Mouse (Mus musculus): ENCODE results near the gene Tmem170b.

The Tmem170b gene

DNA sequence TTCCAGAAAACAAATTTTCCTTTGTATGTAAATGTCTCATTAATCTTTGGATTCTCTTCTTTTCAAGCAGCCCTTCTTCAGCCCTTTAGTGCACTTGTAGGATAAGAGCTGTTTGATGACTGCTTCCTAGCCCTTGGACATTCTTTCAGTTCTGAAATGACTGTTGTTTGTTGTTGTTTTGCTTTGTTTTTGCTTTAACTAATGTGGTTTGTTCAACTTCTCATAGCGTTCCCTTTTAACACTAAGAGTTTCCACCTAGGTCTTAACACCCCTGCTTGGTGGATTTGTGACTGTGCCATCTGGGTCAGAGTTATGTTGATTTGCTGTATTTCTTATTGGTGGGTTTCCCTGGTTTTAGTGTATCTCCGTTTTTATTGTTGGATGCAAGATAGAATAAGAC lies 8.8 kb downstream of the Tmem170b start:
- no peak for DNase-seq (ENCODE audit: low spot score)

DNA sequence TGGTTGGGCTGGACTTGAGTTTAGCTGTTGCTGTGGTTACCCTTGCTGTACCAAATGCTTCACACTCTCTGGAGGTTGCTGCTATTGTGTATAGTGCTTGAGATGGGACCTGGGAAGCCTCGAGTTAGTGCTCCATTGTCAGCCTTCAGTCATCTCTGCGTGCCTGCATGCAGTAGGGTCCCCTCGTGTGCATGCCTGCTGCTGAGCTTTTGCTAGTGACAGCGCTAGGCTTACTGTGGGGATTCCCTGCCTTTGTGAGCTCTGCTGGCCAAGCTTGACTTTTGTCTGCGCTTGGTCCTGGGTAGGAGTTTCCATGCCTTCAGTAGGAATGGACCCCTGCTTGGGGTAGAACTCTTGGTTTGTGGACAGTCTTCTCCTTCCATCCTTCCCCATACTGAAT lies 9.3 kb downstream of the Tmem170b start:
- no peak for DNase-seq (ENCODE audit: low spot score)

DNA sequence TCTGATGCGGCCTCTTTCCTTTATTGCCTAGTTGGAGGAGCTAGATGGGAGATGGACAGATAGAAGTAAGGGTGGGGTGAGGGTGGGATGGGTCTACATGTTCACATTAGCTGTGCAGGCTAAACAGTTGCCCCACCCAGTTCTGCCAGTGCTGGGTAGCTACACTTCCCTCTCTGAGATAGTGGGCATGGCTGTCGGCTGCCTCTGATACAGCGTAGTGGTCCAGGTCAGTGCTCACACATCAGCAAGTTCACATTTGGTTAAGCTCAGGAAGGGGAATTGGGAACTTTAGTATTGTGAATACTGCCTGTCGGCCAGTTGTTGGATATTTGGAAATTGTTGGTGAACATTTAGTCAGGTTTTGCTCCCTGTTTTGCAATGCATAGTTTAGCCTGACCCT lies 13.8 kb downstream of the Tmem170b start:
- DNase-seq (ENCODE audit: low spot score), result no peak

DNA sequence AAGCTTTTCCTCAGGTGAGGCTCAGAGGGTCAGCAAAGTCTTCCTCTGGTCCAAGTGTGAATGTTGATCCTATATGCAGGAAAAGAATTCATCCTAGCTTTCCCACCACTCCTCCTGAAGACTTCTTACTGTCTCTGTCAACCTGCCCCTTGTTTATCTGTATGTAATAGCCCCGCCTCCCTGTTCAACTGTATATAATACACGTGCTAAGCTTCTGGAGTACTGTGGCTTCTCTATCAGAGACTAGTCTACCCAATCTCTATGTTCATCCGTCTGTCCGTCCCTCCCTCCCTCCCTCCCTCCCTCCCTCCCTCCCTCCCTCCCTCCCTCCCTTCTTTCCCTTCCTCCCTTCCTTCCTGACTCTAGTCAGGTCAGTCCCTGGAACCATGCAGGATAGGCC lies 14.4 kb downstream of the Tmem170b start:
- no peak for DNase-seq (ENCODE audit: low spot score)

DNA sequence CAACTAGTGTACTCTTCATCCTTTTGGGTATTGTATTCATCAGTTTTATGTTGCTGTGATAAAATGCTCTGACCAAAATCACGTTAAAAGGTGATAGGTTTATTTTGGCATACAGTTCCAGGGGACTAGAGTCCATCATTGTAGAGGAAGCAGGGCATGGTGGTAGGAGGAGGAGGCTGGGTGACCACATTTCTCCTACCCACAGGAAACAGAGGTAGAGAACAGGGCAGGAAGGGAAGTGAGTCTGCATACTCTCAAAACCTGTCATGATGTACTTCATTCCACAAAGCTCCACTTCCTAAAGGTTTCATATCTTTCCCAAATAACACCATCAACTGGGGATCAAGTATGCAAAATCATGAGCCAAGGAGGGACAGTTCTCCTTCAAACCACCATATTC lies 18.4 kb downstream of the Tmem170b start:
- DNase-seq (ENCODE audit: low spot score), result no peak

DNA sequence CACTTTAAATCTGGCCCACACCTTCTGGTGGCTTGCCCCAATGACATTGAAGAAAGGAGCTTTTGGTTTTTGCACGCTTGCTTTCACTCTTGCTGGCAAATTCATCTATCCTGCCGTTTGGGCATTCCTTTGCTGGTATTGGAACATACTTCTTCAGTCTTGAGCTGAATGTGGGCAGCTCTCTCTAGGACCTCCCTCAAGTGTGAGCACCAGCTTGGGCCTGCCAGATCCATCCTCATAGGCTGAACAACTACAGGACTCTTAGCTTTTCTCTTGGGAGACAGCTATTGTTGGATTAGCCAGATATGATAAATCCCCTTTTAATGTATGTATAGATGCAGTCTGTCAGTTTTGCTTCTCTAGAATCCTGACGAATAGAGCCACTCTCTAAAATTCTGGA lies 19.5 kb downstream of the Tmem170b start:
- no peak for DNase-seq (ENCODE audit: low spot score)

DNA sequence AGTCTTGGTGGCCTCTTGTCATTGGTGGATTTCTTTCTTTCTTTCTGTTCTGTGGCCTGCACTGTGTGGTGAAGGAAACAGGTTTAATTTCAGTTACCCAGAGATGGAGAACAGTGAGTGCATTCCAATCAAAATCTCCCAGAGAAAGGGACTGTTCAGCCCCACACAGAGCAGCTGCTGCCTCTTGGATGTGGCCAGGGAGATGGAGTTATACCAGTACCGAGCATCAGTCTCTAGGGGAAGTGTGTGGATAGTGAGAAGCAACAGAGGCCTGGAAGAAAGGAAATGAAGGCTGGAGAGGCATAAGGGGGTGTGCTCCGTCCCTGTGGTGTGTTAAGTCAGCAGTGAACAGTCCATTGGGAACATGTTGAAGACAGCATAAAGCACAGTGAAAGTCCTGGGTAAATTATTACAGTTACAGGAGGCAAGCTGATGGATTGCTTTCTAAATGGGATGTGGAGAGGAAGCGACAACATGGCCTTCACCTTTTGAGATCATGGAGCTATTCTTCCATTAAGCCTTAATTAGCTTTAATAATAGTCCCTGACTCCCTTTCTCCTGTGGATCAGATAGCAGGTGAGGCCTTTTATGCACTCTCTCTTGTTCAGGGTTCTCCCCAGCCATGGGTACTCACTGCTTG lies 21.7 kb downstream of the Tmem170b start:
- DNase-seq (ENCODE audit: low spot score), result no peak

DNA sequence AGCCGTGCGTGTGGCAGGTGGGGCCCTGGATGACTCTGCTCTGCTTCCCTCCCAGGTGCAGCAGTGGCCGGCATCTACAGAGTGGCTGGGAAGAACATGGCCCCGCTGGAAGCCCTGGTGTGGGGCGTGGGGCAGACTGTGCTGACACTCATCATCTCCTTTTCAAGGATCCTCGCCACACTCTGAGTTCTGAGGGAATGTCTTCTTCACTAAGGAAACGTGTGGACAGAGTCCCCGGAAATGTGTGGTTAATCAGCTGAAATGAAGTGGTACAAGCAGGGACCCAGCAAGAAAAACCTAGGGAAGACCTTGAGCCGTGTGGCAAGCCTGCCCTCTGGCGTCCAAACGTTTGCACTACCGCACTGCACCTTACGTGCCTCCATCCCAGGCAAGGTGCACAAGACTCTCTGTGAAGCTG lies 28.7 kb downstream of the Tmem170b start:
- peak; percentile 76 for DNase-seq (ENCODE audit: low spot score)

DNA sequence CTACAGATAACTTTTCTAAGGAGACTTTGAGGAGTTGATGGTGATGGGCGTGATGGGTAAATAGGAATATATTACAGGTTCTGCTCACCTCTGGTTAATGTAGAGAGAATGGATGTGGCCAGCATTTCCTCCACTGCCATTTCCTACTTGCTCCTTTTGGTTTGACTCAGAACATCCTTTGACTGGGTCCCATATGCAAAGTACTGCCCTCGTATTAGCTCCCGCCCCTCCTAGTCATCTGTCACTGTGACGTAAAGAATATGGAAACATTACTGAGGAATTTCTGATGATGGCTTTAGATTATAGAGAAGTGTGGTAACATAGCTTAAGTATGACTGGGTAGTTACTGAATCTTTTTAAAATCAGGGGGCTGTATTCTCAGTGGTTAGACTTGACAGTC lies 32.4 kb downstream of the Tmem170b start:
- no peak for DNase-seq (ENCODE audit: low spot score)

DNA sequence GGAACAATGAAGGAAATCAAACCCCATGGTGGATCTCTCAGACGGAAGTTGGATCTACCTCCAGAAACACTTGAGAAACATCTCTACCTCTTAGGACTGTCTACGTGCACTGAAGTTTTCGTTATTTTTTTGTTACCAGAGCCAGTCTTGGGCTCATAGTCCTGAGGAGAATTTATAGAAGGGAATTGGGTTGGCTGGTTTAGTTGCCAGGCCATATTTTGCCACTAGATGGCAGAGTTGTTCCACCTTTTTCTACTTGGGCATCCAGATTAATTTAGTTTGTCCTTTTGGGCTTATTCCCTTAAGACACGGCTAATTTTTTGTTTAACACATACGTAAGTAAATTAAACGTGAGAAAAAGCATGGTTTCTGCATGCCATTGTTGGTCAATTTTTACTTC lies 37.1 kb downstream of the Tmem170b start:
- DNase-seq (ENCODE audit: low spot score), result peak; percentile 64

DNA sequence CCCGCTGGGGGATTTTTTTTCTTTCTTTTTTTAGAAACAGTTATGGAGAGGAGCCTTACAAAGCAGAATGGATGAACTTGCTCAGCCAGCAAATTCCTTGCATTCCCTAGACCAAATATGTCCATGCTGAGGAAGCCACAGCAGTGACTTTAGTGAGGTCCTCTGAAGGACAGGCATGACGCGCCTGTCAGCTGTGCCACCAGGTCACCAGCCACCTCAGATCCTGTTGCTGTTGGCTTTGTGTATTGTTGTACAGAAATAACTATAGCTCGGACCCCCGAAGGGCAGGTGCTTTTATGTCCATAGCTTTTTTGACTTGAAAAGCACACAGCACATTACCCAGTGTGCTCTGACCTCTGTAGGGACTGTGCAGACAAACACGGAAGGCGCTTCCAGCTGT lies 38.1 kb downstream of the Tmem170b start:
- DNase-seq (ENCODE audit: low spot score), result no peak

DNA sequence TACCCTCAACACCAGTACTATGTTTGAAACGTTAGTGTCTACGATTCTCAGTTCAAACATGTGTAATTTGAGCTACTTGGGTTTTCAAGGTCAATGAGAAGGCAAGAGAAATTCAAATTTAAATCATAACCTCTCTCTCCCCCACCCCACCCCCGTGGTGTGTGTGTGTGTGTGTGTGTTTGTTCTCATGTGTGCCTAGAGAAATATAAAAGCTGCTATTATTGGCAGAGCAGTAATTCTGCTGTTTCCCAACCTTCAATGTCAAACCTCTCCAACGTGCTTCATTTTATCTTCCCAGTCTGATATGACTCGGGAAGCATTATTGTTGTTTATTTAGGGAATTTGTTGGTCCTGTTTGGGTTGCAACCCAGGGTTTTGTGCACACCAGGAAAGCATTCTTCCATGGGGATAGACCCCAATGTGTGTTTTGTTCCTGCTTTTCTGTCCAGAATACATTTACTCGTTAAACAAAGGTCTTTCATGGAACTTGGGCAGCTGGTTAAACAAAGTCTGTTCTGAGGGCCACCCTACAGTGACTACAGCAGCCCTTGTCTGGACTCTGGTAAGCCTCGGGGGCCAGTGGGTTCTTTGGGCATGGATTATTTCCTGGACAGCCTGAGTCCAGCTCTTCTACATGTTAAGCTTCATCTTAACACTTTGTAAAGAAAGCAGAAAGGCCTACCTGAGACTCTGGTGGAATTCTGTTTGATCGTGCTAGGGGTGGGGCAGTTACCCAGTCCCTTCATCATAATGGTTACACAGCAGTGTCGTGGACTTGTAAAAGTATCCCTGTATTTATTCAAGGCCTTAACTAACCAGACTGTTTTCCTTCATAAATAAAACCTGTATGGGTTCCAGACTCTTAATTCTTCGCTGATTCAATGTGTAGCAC lies 39.1 kb downstream of the Tmem170b start:
- no peak for DNase-seq (ENCODE audit: low spot score)

DNA sequence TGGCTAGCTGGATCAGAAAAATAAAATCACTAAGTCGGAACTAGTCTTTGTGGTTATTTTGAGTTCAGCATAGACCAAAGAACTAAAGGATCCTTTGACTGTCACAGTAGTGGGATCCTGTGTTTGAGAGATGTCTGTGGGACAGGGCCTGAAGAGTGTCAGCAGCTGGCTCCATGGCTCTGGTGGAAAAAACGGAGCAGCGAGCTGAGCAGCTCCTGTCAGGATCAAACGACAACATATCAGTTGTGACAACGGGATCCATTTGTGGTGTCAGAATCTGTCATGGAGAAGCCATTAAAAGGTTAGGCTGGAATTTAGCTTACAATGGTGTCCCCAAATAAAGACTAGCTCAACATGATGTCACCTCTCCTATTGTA lies 39.8 kb downstream of the Tmem170b start:
- DNase-seq (ENCODE audit: low spot score), result no peak

DNA sequence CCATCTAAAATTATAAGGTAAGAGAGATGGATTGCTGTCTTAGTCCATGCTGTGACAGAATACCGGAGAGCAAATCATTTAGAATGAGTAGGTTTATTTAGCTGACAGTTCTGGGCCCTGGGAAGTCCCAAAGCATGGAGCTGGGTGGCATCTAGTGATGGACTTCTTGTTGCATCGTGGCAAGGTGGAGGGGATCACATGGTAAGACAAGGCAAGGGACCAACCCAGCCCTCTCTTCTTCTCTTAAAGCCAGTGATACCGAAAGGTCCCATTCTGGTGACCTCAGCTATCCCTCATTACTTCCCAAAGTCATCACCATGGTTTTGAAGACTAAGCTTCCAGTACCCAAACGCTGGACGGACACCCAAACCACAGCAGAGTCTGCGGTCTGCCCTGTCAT lies 42.3 kb downstream of the Tmem170b start:
- DNase-seq (ENCODE audit: low spot score), result no peak

DNA sequence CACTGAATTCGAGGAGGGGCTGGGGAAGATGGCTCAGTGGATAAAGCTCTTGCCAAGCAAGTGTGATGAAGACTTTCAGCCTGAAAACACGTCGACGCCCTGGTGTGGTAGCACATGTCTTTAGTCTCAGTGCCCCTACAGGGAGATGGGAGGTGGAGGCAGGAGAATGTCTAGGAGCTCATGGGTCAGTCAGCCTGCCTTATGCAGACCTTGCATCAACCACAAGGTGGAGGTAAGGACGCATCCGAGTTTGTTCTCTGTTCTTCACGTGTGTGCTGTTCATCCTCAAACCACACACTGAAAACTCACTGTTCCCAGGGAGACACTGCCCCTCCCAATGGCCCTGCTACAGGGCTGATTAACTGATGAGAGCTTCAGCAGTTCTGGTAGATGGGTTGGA lies 45.0 kb downstream of the Tmem170b start:
- DNase-seq (ENCODE audit: low spot score), result no peak

DNA sequence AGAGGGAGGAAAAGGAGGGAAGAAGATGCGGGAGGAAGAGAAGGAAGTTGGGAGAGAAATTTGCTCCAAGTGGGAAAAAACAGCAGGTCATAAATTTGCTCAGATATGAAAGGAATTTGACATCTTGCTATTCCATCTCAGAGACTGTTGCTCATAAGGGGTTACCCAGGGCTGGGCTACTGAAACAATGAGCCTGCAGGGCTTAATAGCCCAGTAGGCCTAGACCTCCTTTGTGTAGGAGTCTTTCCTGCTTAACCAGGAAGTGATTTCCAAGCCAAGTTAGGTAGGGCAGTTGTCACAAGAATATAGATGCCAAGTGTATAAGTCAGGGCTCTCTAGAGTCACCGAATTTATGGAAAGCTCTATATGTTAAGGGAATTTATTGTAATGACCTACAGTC lies 48.1 kb downstream of the Tmem170b start:
- no peak for DNase-seq (ENCODE audit: low spot score)

DNA sequence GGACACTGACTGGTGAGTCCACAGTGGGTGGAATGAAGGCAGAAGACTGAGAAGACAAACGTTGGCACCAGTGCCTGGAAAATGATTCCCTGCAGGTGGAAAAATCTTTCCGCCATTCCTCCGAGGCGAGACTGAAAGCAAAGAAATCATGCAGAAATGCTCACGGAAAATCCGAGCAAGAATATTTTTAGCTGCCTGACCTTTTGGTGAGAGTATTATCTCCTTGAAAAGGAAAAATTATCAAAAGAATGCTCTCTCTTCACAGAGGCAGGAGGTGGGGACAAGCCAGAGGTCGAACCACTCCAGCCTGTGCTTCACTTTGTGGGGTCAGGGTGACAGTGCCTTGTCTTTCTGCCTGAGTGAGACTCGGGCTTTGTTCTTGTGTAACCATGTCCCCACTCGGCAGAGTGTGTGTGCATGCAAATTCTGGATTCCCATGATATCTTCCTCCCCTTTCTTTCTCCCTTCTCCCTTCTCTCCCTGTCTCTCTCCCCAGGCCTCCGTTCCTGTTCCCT lies 49.9 kb downstream of the Tmem170b start:
- no peak for DNase-seq (ENCODE audit: low spot score)

DNA sequence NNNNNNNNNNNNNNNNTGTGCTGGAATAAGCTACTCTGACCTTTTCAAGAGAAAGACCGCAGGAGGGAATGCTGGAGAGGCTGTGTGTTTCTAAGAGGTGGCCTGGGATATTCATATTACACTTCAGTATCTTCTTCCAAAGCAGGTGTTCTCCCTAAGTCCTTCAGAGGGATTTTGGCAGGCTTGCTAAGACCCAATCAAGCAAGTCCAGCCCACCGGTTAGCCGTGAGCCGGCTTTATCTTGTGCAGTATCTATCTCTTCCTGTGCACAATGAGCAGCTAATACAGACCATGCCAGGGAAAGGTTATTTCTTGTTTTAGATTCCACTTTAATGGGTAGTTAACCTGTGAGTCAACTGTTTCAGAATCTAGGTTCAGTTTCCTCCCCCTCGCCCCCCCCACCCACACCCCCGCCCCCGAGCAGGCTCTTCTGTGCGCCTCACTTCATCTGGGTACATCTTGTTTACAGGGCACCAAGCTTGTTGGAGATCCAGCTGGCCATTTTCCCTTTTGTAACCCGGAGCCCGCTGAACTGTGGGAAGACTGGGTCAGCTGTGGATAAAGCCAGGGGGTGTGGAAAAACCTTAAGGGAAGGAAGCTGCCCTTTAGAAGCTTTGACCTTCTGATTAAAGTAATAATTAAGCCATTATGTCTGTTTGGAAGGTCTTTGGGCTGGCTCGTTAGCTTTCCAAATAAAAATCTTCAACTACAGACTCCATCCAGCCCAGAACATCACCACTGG lies 54.5 kb downstream of the Tmem170b start:
- no peak for DNase-seq (ENCODE audit: low spot score)

DNA sequence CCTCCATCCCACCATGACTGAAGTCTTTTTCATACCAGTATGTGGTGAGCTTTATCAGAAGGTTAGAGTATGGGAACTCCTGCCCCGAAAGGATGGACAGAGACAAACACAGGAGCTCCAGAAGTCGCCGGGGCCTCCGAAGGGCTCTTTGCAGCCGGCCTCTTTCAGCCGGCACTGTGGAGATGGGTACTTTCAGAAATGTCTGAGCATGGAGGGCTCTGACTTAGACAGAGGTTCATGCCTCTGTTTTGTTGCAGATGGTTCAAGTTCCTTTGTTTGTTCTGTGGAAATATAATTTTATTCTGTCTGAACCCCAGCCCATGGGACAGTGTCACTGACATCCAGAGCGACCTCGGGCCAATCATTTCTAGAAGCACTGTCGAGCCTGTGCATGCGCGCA lies 55.4 kb downstream of the Tmem170b start:
- DNase-seq (ENCODE audit: low spot score), result no peak

DNA sequence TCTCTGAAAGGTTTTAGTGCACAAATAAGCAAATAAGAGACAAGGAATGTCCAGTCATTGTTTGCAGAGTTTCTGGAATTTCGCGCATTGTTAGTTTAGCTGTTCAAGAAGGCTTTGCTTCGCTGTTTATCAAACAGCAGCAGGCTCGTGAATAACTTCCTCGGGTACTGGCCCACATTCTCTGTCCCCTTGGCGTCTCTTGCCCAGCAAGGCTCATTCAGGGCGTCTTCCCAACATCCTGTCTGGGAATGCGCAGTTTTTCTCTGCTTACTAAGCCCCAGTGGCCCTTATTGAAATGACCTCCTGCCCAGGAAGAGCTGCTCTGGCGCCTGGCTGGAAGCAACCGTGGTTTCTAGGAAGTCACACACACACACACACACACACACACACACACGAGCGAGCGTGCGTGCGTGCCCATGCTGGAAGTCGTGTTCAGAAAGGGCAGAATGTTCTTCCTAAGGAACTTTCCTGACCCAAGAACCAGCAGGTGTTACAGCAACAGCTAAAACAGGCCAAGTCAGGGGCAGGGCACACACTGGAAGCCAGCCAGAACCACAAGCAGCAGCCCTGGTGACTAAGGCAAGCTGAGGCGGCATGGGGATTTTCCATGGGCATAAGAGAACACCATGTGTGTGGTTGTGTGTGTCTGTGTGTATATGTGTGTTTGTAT lies 56.8 kb downstream of the Tmem170b start:
- DNase-seq (ENCODE audit: low spot score), result no peak

DNA sequence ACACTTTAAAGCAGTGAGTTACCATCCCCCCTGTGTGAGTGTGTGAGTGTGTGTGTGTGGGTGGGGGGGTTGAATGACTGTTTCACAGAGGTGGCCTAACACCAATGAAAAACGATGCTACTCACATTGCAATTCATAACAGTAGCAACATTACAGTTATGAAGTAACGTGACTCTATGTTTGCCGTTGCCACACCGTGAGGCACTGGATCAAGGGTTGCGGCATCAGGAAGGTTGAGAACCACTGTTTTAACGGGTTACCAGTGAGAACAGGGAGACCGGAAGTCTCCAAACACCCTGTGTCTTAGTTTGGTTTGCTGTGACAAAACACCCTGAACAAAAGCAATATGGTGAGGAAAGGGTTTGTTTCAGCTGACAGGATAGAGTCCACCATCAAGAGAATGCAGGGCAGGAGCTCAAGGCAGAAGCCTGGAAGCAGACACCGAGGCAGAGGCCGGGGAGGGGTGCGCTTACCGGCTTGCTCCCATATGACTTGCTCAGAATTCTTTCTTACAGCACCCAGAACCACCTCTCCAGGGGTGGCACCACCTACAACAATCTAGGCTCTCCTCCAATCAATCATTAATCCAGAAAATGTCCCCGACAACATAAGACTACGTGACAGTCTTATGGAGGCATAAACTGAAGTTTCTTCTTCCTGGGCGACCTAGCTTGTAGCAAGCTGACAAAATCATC lies 57.9 kb downstream of the Tmem170b start:
- no peak for DNase-seq (ENCODE audit: low spot score)

DNA sequence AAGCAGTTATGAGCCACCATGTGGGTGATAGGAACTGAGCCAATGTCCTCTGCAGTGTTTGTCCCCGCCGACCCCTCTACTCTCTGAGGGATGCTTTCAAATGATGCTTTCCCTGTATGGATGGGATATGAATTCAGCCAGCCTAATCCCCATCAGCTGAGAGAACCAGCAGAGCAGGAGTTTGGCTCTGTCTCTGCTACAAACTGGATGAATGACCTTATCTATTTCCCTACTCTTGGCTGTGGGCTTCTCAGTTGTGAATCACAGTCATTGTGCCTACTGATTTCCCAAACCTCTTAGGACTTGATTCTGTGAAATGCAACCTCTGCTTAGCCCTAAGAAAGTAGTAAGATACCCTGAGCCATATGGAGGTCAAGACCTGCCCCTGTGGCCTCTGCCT lies 64.2 kb downstream of the Tmem170b start:
- DNase-seq (ENCODE audit: low spot score), result no peak
